In genomic region chr5:22164060-22164934, GRCm38 (mm10) we compare ENCODE assay signal across 11 mouse cellular contexts.
DNase-seq lines count a peak whose midpoint lies in the region; ATAC-seq and TF ChIP-seq lines count a peak whose summit lies in the region.
"Had no signal": no experiment of that assay in that cellular context is flagged by ENCODE, and none has a peak within 500 bp of the region (broad histone marks: within the 10 kb centered on the region; RNA-seq: fewer than 3 reads in every experiment).

No protein-coding gene starts in this region.

- ATAC-seq in lung, embryonic 16.5 days (ENCODE audit: low read depth), result peak; percentile 56
- no peak for ATAC-seq in limb, embryonic 11.5 days (ENCODE audit: insufficient number of reproducible peaks, low FRiP score, low TSS enrichment, low read depth)

- H3K9ac ChIP-seq in lung, embryonic 16.5 days (ENCODE audit: low read length), result no peak overlapping the region
- H3K9ac ChIP-seq in limb, embryonic 11.5 days (ENCODE audit: low read length), result no peak overlapping the region
- H3K9ac ChIP-seq: stomach, embryonic 15.5 days had no signal

- 44% methylated on average over 10 of the region's 10 CpGs for whole genome bisulfite sequencing in cerebellum, adult 2 months
- WGBS in lung, embryonic 16.5 days, result 55% methylated on average over 10 of the region's 10 CpGs
- WGBS in limb, embryonic 11.5 days, result 53% methylated on average over 10 of the region's 10 CpGs

- no peak for TF ChIP-seq POLR2A in cerebellum, adult 2 months (IDR thresholded peaks at IDR 0.05; ENCODE audit: borderline replicate concordance, insufficient read depth, low read length)

- H3K27me3 ChIP-seq in cerebellum, adult 2 months (ENCODE audit: control insufficient read depth, insufficient read depth, low read length), result no peaks in the 10 kb centered on the region
- no peaks in the 10 kb centered on the region for H3K27me3 ChIP-seq in lung, embryonic 16.5 days (ENCODE audit: control insufficient read depth, insufficient read depth, low read depth, low read length)
- no peaks in the 10 kb centered on the region for H3K27me3 ChIP-seq in limb, embryonic 11.5 days (ENCODE audit: control insufficient read depth, insufficient read depth, low read length)
- H3K27me3 ChIP-seq: stomach, embryonic 15.5 days had no signal

- no peaks in the 10 kb centered on the region for H3K36me3 ChIP-seq in lung, embryonic 16.5 days (ENCODE audit: control insufficient read depth, insufficient read depth, low read length)
- no peaks in the 10 kb centered on the region for H3K36me3 ChIP-seq in limb, embryonic 11.5 days (ENCODE audit: control insufficient read depth, insufficient read depth, low read length)
- H3K36me3 ChIP-seq: stomach, embryonic 15.5 days had no signal

- H3K27ac ChIP-seq in cerebellum, adult 2 months (ENCODE audit: insufficient read depth, low read length), result peak overlapping the region; percentile 47; the same call in 1 of the 2 replicates
- H3K27ac ChIP-seq in lung, embryonic 16.5 days (ENCODE audit: low read length), result no peak overlapping the region
- peak overlapping the region; percentile 36; the same call in 1 of the 2 replicates for H3K27ac ChIP-seq in limb, embryonic 11.5 days (replicated peaks; ENCODE audit: low read depth, low read length)
- H3K27ac ChIP-seq: layer of hippocampus, adult 2 months; stomach, embryonic 15.5 days had no signal

- DNase-seq in cerebellum, adult 2 months, result no peak
- DNase-seq in cerebellum, adult 11 months, result no peak
- no peak for DNase-seq in lung, postnatal 25 days (ENCODE audit: low spot score)
- peak; percentile 41 for DNase-seq in limb, embryonic 11.5 days (ENCODE audit: low spot score)
- peak; percentile 66 for DNase-seq in retina, embryonic 14.5 days (ENCODE audit: low spot score)
- DNase-seq in layer of hippocampus, postnatal 25 days (ENCODE audit: extremely low spot score in 1 of 2, low spot score in 1 of 2), result no peak
- DNase-seq in urinary bladder, postnatal 10 days (ENCODE audit: low spot score), result no peak
- DNase-seq: gastrocnemius, postnatal 10 days had no signal

- no peak overlapping the region for H3K4me2 ChIP-seq in lung, embryonic 16.5 days (ENCODE audit: low read depth, low read length)
- H3K4me2 ChIP-seq in limb, embryonic 11.5 days (ENCODE audit: low read depth, severe bottlenecking), result no peak overlapping the region
- H3K4me2 ChIP-seq: stomach, embryonic 15.5 days had no signal

- no peaks in the 10 kb centered on the region for H3K9me3 ChIP-seq in lung, embryonic 16.5 days (ENCODE audit: control insufficient read depth, low read length)
- H3K9me3 ChIP-seq in limb, embryonic 11.5 days (ENCODE audit: control insufficient read depth, low read length), result no peaks in the 10 kb centered on the region
- H3K9me3 ChIP-seq: stomach, embryonic 15.5 days had no signal

- peaks cover 22% of the 10 kb centered on the region for H3K4me1 ChIP-seq in cerebellum, adult 2 months (ENCODE audit: control insufficient read depth, insufficient read depth, low read length)
- no peaks in the 10 kb centered on the region; the same call in 1 of the 2 replicates for H3K4me1 ChIP-seq in lung, embryonic 16.5 days (replicated peaks; ENCODE audit: control insufficient read depth, insufficient read depth, low read length)
- H3K4me1 ChIP-seq in limb, embryonic 11.5 days (ENCODE audit: control insufficient read depth, insufficient read depth, low read length), result 0 out of 2 replicates have a peak, but pooled peaks cover 4% of the 10 kb centered on the region
- H3K4me1 ChIP-seq: stomach, embryonic 15.5 days had no signal

- H3K4me3 ChIP-seq in cerebellum, adult 2 months (replicated peaks; ENCODE audit: insufficient read depth, low read depth, low read length), result no peak overlapping the region
- H3K4me3 ChIP-seq in lung, embryonic 16.5 days (ENCODE audit: low read length), result no peak overlapping the region
- no peak overlapping the region for H3K4me3 ChIP-seq in limb, embryonic 11.5 days (ENCODE audit: low read depth, low read length)
- H3K4me3 ChIP-seq: layer of hippocampus, adult 2 months; stomach, embryonic 15.5 days had no signal

- TF ChIP-seq CTCF in cerebellum, adult 2 months (IDR thresholded peaks at IDR 0.05; ENCODE audit: borderline replicate concordance, insufficient read depth, low read depth, low read length), result no peak

Comparison
In these comparisons a context has a peak if more than half of its experiments do, and no peak if none do; other contexts are left out.
1. DNase-seq: peak in limb, embryonic 11.5 days (single experiment) and retina, embryonic 14.5 days (single experiment); none in cerebellum, adult 2 months (0 of 2), cerebellum, adult 11 months (single experiment), lung, postnatal 25 days (single experiment), layer of hippocampus, postnatal 25 days (0 of 2) and urinary bladder, postnatal 10 days (single experiment).